Mouse (Mus musculus): ENCODE measurements around the gene Olfr1383.
"Not testable (repeated sequence)": the region's sequence is repeated elsewhere in the genome, so short reads cannot be mapped to it uniquely, and the experiment has no call there.

Olfr1383 gene

GRCm38 (mm10) chr11:49519348-49519747, at the start of gene Olfr1383:
Olfr1383 (plus strand) TSS chr11:49519648.
- no peak for DNase-seq (ENCODE audit: low read depth, low spot score)

- no peak for DNase-seq (ENCODE audit: low read depth, low spot score)
Observed at GRCm38 (mm10) chr11:49485973-49486372, 33.5 kb upstream of the Olfr1383 start.

- not testable (repeated sequence) for DNase-seq (ENCODE audit: low read depth, low spot score)
Observed at GRCm38 (mm10) chr11:49488770-49489169, 30.7 kb upstream of the Olfr1383 start, which contains the start of gene Olfr1385. Olfr1385 (plus strand) TSS chr11:49489070.

- DNase-seq (ENCODE audit: low read depth, low spot score), result no peak
Observed at GRCm38 (mm10) chr11:49518086-49518485, 1.4 kb upstream of the Olfr1383 start.

- DNase-seq (ENCODE audit: low read depth, low spot score), result no peak
Observed at GRCm38 (mm10) chr11:49527947-49528346, 8.5 kb downstream of the Olfr1383 start, which contains the start of gene Olfr1382. Olfr1382 (plus strand) TSS chr11:49528247.

- DNase-seq (ENCODE audit: low read depth, low spot score), result no peak
Observed at GRCm38 (mm10) chr11:49532761-49533160, 13.3 kb downstream of the Olfr1383 start.

- not testable (repeated sequence) for DNase-seq (ENCODE audit: low read depth, low spot score)
Observed at GRCm38 (mm10) chr11:49536631-49537030, 17.2 kb downstream of the Olfr1383 start.

- DNase-seq (ENCODE audit: low read depth, low spot score), result not testable (repeated sequence)
Observed at GRCm38 (mm10) chr11:49543149-49543548, 23.7 kb downstream of the Olfr1383 start, which contains the start of gene Olfr1381. Olfr1381 (plus strand) TSS chr11:49543449.

GRCm38 (mm10) chr11:49554033-49554432, 34.6 kb downstream of the Olfr1383 start:
- not testable (repeated sequence) for DNase-seq (ENCODE audit: low read depth, low spot score)

GRCm38 (mm10) chr11:49556578-49556977, 37.1 kb downstream of the Olfr1383 start, which contains the start of gene Olfr1380:
Olfr1380 (plus strand) TSS chr11:49556878.
- DNase-seq (ENCODE audit: low read depth, low spot score), result not testable (repeated sequence)

GRCm38 (mm10) chr11:49575054-49575453, 55.6 kb downstream of the Olfr1383 start:
- DNase-seq (ENCODE audit: low read depth, low spot score), result not testable (repeated sequence)
